Mouse (Mus musculus) E14TG2a.4 (cell line): Measurements from ENCODE around the gene Prex1.

Experiments used
- CTCF ChIP-seq: conservative IDR thresholded peaks from 2 replicates; pipeline ENCODE4 v1.5.1; 2014; ENCODE audit warnings: low read length
- NANOG ChIP-seq: IDR thresholded peaks from 2 replicates; pipeline ENCODE4 v1.6.1; 2014; ENCODE audit warnings: borderline replicate concordance, low read length, mixed read lengths
- POU5F1 ChIP-seq: IDR thresholded peaks from 2 replicates; pipeline ENCODE4 v1.6.1; 2014; ENCODE audit warnings: low read length, borderline replicate concordance

DNA sequence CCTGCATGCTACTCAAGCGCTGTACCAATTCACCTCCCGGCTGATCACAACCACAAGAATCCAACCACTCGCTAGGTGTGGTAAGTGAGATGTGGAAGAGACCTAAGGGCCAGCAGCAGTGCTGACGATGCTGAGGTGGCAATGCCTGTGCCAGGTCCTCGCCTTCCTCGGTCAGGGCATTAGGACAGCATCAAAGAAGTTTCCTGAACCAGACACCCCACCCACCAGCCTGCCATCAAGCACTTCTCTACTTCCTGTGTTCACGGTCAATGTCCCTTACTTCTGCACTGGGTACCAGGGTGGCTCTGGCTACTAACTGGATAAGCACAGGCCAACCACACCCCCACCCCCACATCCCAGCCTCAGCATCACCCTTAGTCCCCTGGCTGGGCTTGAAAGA, 91.0 kb downstream of the Prex1 start:
- TF ChIP-seq CTCF (no peak), POU5F1 (no peak), NANOG (no peak)
